Mouse (Mus musculus) spleen, adult 2 months (tissue): ENCODE measurements around the gene Rab3b. TPM values are rescaled to one million over a fixed set of nuclear protein-coding genes. Genes with fewer than 3 reads are reported as not detected.

Experiments used
- DNase-seq, 2 experiments: peaks; one replicate each; pipeline versions ENCODE4 v3.0.0 to v3.0.0-alpha.2; 2012 to 2021; ENCODE audit warnings: low spot score in 2 of 2, low read depth in 1 of 2
- H3K27ac ChIP-seq: fragments of 200-500 bp; 2 replicates; pipeline ENCODE4 v1.5.1; 2012; ENCODE audit warnings: low read length, inconsistent platforms; ENCODE audit not compliant: insufficient read depth
- H3K27me3 ChIP-seq: fragments of 200-500 bp; 2 replicates; pipeline ENCODE4 v1.6.1; 2012; ENCODE audit warnings: mild to moderate bottlenecking, moderate library complexity, low read length, inconsistent platforms; ENCODE audit not compliant: control insufficient read depth, insufficient read depth
- H3K36me3 ChIP-seq: fragments of 200-500 bp; 2 replicates; pipeline ENCODE4 v1.6.1; 2012; ENCODE audit warnings: mild to moderate bottlenecking, low read length, inconsistent platforms; ENCODE audit not compliant: control insufficient read depth, insufficient read depth
- H3K4me1 ChIP-seq: fragments of 200-500 bp; 2 replicates; pipeline ENCODE4 v1.6.1; 2011; ENCODE audit warnings: inconsistent platforms; ENCODE audit not compliant: control insufficient read depth, insufficient read depth, insufficient read length
- H3K4me3 ChIP-seq: fragments of 200-500 bp; 2 replicates; pipeline ENCODE4 v1.5.1; 2011; ENCODE audit warnings: mild to moderate bottlenecking, inconsistent platforms; ENCODE audit not compliant: insufficient read depth, insufficient read length; ENCODE audit errors: extremely low read depth
- CTCF ChIP-seq: fragments of 200-500 bp; IDR thresholded peaks from 2 replicates; pipeline ENCODE4 v1.5.1; 2011; ENCODE audit warnings: mild to moderate bottlenecking, inconsistent platforms; ENCODE audit not compliant: insufficient read depth, insufficient read length, insufficient replicate concordance; ENCODE audit errors: extremely low read depth
- POLR2A ChIP-seq: fragments of 200-500 bp; IDR thresholded peaks from 2 replicates; pipeline ENCODE4 v1.6.1; 2011; ENCODE audit warnings: low read depth, low read length, inconsistent platforms
- WGBS: fragments of 180-500 bp; shearing (Covaris S2); methylation state at CpG from one replicate; pipeline ENCODE4 v1.1.7; 2018; 5-methylcytosine and 5-hydroxymethylcytosine counted together
- polyA plus RNA-seq: library from polyadenylated mRNA; depleted of rRNA; stranded (reverse); fragments of >200 nt; gene quantifications from 2 replicates; pipeline ENCODE4 v1.2.3, GENCODE M21; 2012

Rab3b gene
- polyA plus RNA-seq, 1 experiment: 0.81 TPM

DNA sequence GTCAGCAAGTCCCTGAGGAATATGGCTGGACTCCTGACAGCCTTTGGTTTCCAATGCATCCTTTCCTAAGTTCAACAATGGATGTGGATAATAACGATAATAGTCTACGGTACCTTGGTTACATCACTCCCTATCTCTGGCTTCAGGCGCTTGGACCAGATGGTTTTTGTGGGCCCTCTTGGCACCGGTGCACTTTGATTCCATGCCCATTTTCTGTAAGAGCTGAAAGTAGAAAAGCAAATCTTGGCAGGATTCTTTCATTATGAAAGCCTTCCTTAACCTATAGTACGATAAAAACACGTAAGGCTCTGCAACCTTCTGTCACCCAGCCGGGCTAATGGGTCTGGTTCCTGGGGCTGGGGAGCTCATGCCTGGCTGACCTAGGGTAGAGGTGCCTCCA lies 70.3 kb downstream of the Rab3b start:
- H3K36me3 ChIP-seq: no peaks in the 10 kb centered on the region
- TF ChIP-seq POLR2A: no peak
- no peak for TF ChIP-seq CTCF
- H3K27ac ChIP-seq: no peak overlapping the region
- WGBS: 94% methylated on average over 7 of the region's 7 CpGs
- H3K27me3 ChIP-seq: no peaks in the 10 kb centered on the region
- H3K4me1 ChIP-seq: no peaks in the 10 kb centered on the region
- DNase-seq: no peak
- H3K4me3 ChIP-seq: no peak overlapping the region

DNA sequence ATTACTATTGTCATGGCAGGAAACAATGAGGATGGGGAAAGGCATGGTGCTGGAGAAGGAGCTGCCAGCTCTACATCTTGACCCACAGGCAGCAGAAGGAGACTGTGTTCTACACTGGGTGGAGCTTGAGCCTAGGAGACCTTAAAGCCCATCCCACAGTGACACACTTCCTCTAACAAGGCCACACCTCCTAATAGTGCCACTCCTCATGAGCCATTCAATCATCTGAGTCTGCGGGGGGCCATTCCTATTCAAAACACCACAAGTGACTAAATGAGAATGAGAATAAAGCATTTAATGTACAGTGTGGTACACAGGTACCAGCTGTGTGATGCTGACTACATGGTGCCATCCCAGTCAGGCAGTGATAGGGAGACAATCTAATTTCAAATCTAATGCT lies 71.3 kb downstream of the Rab3b start:
- no peaks in the 10 kb centered on the region for H3K36me3 ChIP-seq
- 86% methylated on average over 1 of the region's 1 CpGs for WGBS
- no peak for DNase-seq

DNA sequence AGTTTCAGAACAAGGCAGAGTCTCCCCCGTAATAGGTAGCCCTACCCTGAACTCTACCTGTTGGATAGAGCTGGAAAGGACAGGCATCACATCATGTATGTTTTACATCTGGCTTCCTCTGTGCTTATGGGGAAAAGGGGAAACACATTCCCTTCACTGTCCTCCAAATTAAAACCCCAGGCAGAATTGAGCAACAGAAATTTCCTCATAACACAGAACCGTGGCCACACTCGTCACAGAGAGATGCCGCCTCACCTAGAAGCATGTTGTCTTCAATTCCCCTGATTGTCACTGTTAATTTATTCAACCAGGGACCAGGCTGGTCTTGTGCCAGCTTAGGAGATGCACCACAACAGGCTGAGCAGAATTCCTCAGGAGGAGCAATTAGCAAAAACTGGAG lies 72.8 kb downstream of the Rab3b start:
- no peak for TF ChIP-seq CTCF
- TF ChIP-seq POLR2A: no peak
- H3K4me3 ChIP-seq: no peak overlapping the region
- DNase-seq: no peak
- no peak overlapping the region for H3K27ac ChIP-seq
- H3K27me3 ChIP-seq: no peaks in the 10 kb centered on the region
- H3K4me1 ChIP-seq: no peaks in the 10 kb centered on the region
- 81% methylated on average over 4 of the region's 4 CpGs for WGBS
- H3K36me3 ChIP-seq: no peaks in the 10 kb centered on the region

More for the DNA sequence above, 71.3 kb downstream of the Rab3b start:
- H3K27me3 ChIP-seq: no peaks in the 10 kb centered on the region
- H3K4me1 ChIP-seq: no peaks in the 10 kb centered on the region
- H3K27ac ChIP-seq: no peak overlapping the region
- TF ChIP-seq CTCF (no peak), POLR2A (no peak)
- no peak overlapping the region for H3K4me3 ChIP-seq

DNA sequence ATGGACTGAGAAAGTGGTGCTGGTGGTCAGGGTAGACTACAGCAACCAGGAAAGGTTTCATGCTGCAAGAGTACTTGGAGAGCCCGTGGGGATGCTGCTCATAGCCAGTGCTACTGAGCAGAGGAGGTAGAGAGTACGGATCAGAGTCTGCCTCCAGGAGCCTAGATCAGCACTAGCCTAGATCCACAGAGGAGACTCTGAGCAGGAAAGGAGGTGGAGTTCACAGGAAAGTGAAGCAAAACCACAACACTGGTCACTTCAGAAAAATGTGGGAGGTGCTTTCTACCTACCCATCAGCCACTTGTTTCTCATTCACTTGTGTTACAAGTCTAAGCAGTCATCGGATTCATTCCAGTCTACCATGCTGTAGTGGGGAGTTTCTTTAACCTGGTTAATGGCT lies 80.8 kb downstream of the Rab3b start:
- no peaks in the 10 kb centered on the region for H3K36me3 ChIP-seq
- TF ChIP-seq CTCF (no peak), POLR2A (no peak)
- no peaks in the 10 kb centered on the region for H3K4me1 ChIP-seq
- DNase-seq: no peak
- H3K4me3 ChIP-seq: no peak overlapping the region
- WGBS: 92% methylated on average over 3 of the region's 3 CpGs
- H3K27me3 ChIP-seq: no peaks in the 10 kb centered on the region
- no peak overlapping the region for H3K27ac ChIP-seq

DNA sequence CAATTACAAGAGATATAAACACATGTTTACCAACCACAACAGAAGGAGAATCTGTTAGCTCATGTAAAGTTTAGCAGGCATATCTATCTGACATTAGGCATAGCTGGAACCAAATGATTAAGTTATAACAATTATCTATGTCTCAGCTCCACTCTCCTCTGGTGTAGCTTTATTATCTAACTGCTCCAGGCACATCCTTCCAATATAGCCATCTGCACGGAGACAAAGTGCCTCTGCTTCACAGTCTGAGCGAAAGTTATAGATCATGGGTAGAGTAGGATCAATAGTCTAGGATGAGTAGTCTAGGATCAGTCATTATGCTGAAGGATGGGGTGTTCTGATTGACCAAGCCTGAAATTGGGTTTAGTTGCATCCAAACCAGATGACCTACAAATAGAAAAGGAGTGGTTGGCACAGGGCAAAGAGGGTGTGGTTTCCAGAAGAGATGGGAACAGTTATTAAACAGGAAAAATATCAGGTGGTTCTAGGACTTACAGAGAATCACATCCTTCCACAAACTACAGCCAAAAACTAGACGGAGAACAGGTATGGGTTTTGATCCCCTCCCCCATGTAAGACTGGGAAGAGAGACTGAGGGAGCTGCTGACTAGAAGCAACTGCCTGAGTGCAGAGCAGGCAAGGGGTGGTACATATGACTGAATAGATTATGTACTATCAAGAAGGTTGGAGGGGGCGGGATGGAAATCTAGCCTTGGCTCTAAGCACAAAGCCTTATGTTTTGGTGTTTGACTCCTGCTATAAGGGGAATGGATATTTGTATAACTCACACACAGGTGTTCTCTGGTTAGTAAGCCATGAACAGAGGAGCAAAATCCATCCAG lies 82.0 kb downstream of the Rab3b start:
- 78% methylated on average over 4 of the region's 4 CpGs for WGBS
- Histone ChIP-seq H3K27me3 (no peaks in the 10 kb centered on the region), H3K4me3 (no peak overlapping the region), H3K36me3 (no peaks in the 10 kb centered on the region), H3K27ac (no peak overlapping the region), H3K4me1 (no peaks in the 10 kb centered on the region)
- no peak for DNase-seq
- TF ChIP-seq CTCF: no peak
- TF ChIP-seq POLR2A: no peak

DNA sequence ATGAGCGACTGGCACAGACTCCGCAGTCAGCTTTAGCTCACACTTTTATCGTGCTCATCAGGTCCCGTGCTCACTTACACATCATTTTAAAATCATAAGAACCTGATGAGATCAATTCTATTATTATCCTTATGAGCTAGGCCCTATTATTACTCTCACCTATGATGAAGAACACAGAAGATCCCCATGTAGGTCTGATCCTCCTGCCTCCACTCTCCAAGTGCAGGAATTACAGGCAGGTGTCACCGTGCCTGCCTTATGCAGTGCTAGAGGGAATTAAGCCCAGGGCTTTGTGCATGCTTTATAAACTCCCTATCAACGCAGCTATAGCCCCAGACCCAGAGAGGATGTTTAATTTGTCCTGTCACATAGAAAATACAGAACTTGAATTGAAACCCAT lies 84.2 kb downstream of the Rab3b start:
- Histone ChIP-seq H3K27ac (no peak overlapping the region), H3K4me1 (no peaks in the 10 kb centered on the region), H3K36me3 (no peaks in the 10 kb centered on the region), H3K4me3 (no peak overlapping the region), H3K27me3 (no peaks in the 10 kb centered on the region)
- TF ChIP-seq CTCF (no peak), POLR2A (no peak)
- WGBS: 90% methylated on average over 6 of the region's 6 CpGs
- DNase-seq: no peak

DNA sequence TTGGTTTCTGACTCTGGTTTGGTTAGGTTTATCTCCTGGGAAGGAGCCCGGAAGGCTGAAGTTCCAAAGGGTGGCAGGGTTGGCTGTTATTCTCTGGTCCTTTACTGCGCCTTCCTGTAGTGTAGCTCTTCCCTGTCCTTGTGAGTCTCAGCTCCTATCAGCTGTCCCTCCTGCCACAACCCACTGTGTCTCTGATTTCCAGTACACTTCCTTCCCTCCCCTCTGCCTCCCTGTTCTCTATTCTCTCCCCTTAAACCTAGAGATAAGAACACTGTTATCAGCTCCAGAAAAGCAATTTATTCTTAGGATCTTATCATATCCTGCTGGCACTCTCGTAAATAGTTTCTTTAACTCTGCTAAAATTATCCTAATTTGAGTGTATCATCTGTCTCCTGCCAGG lies 90.7 kb downstream of the Rab3b start:
- Histone ChIP-seq H3K4me3 (no peak overlapping the region), H3K27me3 (peaks cover 2% of the 10 kb centered on the region; the same call in 1 of the 2 replicates), H3K36me3 (no peaks in the 10 kb centered on the region), H3K27ac (no peak overlapping the region), H3K4me1 (no peaks in the 10 kb centered on the region)
- TF ChIP-seq CTCF: no peak
- TF ChIP-seq POLR2A: no peak
- 67% methylated on average over 3 of the region's 3 CpGs for WGBS
- DNase-seq: no peak
